Mouse (Mus musculus) neural tube, embryonic 10.5 days (tissue): ENCODE results near the gene Snx19.

ENCODE experiments used
- DNase-seq: peaks from one replicate; pipeline ENCODE4 v3.0.0-alpha.2; 2017; ENCODE audit warnings: low spot score; ENCODE audit errors: extremely low spot score

The Snx19 gene

DNA sequence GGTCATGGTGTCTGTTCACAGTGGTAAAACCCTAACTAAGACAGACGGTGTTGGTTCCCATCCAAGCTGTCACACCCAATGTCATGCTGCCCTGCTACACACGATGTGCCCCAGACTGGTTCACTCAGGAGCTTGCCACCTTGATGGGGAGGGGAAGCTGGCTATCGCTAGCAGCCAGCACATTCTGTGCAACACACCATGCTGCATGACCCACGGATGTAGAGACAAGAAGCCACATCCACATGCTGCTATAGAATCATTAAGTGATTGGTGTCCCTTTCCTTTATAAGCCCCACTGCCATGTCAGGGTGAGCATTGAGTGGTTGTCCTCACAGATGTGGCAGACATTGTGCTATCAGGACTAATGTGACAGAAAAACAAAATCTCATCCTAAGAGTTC, 55.2 kb downstream of the Snx19 start:
- DNase-seq, result no peak

DNA sequence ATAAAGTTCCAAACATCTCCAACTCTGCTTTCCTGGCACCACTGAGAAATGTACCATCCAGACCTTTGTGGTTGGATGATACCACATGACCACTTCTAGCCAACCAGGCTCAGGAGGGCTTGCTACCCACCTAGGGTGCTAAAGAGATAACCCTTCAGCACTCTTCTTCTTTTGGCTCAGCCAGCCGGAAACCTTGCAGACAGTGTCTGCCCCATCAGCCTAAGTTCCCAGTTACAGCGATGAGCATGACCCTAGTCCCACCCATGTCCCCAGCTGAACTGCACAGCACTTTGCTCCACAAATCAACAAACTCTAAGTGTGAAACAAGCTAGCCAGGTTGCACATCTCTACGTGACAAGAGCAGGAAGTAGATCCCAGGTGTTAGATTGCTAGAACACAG, 57.3 kb downstream of the Snx19 start:
- no peak for DNase-seq

DNA sequence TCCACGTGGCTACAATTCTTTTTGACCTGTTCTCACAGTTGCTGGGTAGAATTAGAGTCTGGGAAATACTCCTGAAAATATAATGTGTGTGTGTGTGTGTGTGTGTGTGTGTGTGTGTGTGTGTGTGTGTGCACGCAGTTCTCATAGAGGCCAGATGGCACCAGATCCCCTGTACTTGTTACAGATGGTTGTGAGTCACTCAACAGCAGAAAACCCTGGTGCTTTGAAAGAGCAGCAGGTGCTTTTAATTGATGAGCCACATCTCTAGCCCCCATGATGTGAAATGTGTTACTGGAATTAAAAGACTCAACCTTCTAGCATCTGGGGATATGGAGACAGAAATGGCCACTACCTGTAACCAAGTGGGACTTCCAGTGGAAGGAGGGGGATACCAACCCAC, 58.3 kb downstream of the Snx19 start:
- DNase-seq, result no peak

- no peak for DNase-seq
These were observed 61.5 kb downstream of the Snx19 start for GRCm38 (mm10) chr9:30488384-30488783.

GRCm38 (mm10) chr9:30494446-30494845, 67.5 kb downstream of the Snx19 start:
- no peak for DNase-seq

GRCm38 (mm10) chr9:30508966-30509365, 82.1 kb downstream of the Snx19 start:
- no peak for DNase-seq

- DNase-seq, result no peak
These were observed 89.0 kb downstream of the Snx19 start for GRCm38 (mm10) chr9:30515953-30516352.
